Mouse (Mus musculus): ENCODE data around the gene Dnase2b.

The Dnase2b gene

DNA sequence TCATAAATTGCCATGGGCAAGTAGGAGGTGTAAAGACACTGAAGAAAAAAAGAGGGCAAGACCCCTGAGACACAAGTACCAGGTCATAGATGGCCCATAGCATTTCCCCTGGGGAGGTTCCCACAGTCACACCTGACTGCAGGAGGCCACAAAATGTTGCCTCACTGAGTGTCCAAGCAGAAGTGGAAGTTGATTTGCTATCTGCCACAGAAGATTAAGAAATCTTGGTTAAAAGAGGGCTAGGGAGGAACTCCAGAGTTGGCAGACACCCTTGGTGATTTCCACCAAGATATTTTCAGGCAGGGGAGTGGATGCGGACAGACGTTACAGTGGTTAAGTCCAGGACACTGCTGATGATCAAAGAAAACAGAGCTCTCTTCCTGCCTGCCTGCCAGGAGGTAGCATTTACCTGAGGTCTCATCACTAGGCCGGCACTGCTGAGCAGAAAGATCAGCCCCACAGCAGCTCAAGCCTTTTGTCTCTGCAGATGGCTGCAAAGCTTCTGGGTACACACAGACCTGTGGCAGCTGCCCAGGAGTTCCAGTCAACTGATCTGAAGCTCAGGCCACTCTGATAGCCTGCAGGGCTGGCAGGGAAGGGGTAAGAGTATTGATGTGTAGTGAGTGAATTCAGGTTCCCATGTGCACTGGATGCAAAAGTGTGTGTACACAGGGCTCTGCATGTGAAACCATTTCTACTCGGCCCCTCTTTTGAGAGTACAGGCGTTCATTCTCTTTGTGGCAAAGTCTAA lies 1.3 kb upstream of the Dnase2b start:
- DNase-seq (ENCODE audit: extremely low spot score) = no peak

GRCm38 (mm10) chr3:146611821-146612220 lies 3.6 kb downstream of the Dnase2b start:
- no peak for DNase-seq (ENCODE audit: extremely low spot score)

- no peak for DNase-seq (ENCODE audit: extremely low spot score)
These were observed 4.1 kb downstream of the Dnase2b start for GRCm38 (mm10) chr3:146611261-146611660.

- no peak for DNase-seq (ENCODE audit: extremely low spot score)
These were observed 5.1 kb downstream of the Dnase2b start for GRCm38 (mm10) chr3:146610322-146610721.

DNA sequence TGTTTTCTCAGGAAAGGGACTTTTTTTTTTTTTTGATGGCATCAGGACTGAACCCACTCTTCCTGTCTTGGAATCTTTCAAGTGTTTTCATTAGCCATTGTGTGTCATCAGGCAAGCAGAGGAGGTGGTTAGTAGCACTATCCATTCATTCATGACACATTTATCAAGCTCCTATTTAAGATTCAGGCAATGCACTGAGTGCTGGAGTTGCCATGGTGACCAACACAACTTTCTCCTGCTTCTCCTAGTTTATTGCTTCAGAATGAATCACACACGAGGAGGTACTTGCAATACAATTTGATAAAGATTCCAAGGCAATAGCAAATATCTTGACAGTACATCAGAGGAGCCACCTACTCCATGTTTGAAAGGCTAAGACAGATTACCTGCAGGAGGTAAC lies 8.0 kb downstream of the Dnase2b start:
- DNase-seq (ENCODE audit: extremely low spot score) = no peak

DNA sequence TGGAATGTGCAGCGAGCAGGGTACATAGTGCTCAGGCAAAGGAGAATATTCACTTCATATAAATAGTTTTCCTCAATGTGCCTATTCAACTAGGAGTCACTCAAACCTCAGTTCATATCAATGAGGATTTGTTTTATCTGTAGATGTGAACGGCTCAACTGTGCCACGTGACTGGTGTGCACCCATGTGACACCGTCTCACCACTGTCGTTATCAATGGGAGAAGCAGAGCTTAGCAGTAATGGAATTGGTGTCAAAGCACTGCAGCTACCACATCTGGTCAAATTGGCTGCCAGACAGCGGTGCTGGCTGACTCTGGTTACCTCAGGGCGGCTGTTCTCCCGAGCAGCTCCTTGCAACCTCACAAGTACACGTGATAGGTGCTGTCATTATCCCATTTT lies 10.7 kb downstream of the Dnase2b start:
- no peak for DNase-seq (ENCODE audit: extremely low spot score)

DNA sequence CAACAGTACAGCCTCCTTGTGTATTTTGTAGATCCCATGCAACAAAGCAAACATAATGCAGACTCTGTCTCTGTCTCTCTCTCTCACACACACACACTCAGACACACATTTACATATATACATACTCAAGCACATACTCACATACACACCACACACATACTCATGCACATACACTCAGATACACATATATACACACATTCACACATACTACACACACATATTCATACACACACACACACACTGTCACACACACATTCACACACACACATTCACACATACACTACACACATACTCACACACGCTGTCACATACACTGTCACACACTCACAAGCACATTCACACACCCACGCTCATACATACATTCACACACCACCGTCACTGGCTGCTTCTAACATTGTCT lies 12.9 kb downstream of the Dnase2b start:
- no peak for DNase-seq (ENCODE audit: extremely low spot score)

DNA sequence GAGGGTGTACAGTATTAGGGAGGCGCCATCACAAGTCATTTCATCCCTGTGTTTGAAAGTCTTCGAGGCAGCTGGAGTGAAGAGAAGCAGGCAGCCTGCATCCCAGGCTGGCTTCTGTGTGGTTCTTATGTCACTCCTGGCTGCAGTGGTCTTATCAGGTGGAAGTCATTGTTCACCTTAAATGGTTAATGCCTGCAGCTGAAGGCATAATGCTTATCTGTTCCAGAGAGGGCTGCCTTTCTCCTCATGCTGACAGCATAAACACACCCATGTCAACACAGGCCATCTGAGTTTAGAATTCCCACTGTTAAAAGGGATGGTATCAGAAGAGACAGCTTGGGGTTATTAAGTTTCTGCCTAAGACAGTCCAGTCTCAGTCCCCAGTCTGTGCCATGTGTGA lies 14.2 kb downstream of the Dnase2b start:
- DNase-seq (ENCODE audit: extremely low spot score) = no peak

DNA sequence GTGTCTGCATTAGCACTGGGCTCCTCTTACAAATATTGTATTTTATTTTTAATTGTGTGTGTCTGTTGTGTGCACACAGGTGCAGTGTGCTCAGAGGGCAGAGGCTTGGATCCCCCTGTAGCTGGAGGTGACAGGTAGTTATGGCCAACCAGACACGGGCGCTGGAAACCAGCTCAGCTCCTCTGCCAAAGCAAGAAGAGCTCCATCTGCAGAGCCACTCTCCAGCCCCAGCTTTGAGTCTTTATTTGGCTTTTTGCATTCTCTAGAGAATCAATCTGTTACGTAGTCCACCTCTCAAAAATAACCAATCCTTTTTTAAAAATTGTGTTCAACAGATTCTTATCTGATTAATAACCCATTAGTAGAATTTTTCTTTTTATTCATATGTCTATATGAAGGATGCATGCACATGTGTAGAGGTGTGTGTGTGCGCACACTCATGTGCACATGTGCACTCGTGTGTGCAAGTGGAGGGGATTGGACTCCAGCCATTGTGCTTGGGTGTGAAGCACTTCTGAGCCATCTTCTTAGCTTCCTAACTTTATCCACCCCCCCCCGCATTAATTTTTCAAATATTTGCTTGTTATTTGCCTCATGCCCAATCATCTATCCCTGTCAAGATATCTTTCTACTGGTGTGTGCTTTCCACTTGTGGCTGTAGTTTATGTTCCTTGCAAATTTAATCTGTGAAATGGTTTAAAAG lies 16.0 kb downstream of the Dnase2b start:
- DNase-seq (ENCODE audit: extremely low spot score) = no peak

DNA sequence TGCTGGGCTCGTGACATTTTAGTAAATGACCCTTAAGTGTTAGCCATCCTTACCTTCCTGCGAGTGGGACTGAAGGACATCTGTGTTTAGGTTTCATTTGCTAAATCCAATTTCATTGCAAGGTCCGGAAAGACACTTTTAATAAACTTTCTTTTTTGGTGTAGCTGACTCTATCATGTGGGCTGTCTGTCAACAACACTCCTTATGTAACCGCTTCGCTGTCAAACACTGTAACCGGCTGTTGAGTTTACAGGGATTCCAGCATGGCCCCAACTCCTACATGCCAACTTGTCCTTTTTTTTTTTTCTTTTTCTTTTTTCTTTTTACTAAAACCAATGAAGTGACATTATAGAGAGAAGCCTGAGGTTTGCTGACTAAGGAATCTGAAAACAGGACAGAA lies 17.0 kb downstream of the Dnase2b start:
- DNase-seq (ENCODE audit: extremely low spot score) = no peak

DNA sequence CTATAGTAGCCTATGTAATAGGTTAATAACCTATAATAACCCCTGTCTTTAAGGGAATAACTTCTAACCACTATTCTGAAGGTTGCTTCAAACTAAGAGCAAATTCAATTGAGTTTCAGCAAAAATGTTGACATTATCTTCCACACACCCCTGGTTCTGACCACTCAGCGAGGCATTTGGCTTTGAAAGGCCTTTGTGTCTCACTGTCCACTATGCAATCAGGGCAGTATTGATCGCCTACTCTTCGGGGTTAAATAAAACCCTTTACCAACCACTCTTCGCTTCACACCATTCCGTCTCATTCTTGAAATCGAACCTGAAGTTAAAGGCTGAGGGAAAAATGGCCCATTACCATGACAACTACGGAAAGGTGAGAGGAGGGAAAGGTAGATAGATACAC lies 18.5 kb downstream of the Dnase2b start:
- DNase-seq (ENCODE audit: extremely low spot score) = no peak

DNA sequence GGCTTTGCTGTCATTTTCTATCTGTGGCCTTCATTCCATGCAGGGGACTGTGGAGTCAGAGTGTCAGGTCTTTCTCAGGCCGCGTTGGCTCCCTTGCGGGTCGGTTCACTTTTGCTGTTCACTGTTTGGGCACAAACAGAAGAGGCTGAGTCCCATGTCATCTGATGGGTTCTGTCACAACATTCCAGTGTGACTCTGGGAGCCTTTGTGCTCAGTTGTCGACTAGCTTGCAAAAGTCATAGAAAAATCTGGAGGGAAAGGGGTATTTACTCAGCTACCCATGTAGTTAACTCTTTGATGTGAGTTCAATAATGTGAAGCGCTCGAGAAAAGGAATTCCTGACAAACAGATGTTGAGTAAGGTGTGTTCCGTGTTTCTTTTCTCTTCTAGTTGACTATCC lies 19.0 kb downstream of the Dnase2b start:
- DNase-seq (ENCODE audit: extremely low spot score) = no peak

DNA sequence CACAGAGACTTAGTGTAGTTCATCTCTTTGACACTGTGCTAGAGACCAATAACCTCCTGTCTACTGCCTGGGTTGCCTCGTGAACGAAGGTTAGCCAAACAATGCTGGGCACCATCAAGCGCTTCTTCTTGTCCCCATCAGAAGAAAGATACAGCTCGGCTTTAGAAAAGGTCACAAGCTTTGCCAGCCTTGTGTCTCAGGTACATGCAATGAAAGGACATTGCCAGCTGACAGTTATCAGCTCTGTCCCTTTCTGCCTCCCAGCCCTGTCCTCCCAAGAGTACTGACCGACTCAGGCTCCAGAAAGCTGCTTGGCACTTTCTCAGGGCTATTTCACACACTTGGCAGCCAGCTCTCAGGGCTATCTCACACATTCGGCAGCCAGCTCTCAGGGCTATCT lies 20.0 kb downstream of the Dnase2b start:
- DNase-seq (ENCODE audit: extremely low spot score) = no peak

- no peak for DNase-seq (ENCODE audit: extremely low spot score)
These were observed 23.8 kb downstream of the Dnase2b start for GRCm38 (mm10) chr3:146591601-146592000.

GRCm38 (mm10) chr3:146591159-146591558 lies 24.2 kb downstream of the Dnase2b start:
- DNase-seq (ENCODE audit: extremely low spot score) = no peak

- DNase-seq (ENCODE audit: extremely low spot score) = no peak
These were observed 25.9 kb downstream of the Dnase2b start for GRCm38 (mm10) chr3:146589523-146589922.

DNA sequence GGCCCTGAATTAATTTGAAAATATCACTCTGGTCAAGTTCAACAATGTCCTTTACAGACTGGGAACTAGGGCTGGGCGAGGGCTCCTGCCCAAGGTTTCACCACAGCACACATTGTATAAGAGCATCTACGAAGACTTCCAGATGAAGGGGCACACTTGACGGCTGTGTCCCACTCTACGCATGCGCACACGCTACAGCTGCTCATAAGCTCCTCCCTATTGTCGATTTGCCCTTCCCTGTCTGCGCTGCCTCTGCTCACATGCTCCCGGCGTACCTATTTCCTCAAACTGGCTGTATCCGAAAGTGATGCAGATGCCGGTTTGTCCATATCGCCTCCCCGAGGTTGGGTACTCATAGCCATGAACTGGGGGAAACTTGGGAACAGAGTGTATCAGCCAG lies 28.8 kb downstream of the Dnase2b start:
- no peak for DNase-seq (ENCODE audit: extremely low spot score)

GRCm38 (mm10) chr3:146583908-146584307 lies 31.5 kb downstream of the Dnase2b start:
- no peak for DNase-seq (ENCODE audit: extremely low spot score)

DNA sequence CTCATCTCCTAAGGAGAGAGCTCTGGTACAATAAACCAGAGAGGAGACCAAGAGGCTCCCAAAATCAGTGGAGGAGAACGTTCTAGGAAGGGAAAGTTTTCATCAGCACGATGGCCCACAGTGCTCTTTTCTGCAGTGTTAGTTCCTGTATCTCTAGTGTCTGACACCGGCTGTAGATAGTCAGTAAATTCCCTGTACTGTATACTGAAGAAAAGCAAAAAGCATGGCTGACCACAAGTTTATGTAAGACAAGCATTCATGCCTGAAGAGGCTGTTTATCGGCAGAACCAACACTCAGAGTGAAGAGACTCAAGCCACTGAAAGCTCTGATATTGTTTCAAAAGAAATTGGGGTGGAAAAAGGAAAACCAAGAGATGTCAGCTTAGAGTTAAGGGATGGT lies 31.9 kb downstream of the Dnase2b start:
- DNase-seq (ENCODE audit: extremely low spot score) = no peak

DNA sequence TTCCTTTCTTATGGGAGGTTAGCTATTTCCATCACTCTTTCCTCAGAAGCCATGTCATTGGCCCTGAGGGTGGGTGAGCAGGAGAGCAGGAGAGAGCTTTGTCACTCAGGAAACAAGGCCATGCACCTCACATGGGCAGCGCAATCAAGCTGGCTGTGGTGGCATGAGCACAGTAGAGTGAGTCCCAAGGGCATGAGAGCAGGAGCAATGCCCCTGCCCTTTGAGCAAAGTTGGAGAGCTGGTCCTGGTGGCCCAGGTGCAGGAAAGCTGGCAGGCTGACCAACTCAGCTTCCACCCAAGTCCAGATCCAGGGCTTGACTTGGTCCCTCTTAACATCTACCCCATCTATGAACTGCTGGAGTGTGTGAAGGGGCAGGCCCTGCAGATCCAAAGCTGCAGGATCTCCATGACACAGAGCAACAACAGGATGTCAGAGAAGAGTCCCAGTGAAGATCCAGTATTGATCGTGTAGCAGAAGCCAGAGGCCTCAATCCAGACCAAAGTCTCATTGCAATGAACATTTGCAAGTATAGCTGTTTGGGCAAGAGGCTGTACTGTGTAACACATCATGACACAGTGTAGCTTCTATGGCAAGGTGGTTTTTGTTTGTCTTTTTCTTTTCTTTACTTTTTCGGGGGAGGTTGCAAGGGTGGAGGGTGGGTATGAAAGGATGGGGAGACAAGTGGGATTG lies 35.2 kb downstream of the Dnase2b start:
- no peak for DNase-seq (ENCODE audit: extremely low spot score)

DNA sequence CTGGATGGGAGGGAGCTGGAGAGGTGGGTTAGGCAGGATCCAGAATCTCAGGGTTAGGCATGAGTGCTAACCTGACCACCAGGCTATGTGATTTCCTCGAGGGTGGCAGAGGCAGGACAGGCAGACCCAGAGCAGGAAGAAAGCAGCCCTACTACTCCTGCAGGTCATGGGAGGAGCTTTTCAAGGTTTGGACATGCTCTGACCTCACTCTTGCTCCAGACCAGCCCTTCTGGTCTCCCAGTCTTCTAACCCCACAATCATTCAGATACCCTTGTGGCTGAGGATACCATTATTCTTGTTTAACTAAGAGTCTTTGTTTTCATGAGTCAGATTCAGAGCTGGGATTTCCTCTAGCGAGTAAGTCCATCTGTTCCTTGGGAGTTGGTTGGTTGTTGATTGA lies 37.8 kb downstream of the Dnase2b start:
- no peak for DNase-seq (ENCODE audit: extremely low spot score)

- no peak for DNase-seq (ENCODE audit: extremely low spot score)
These were observed 44.1 kb downstream of the Dnase2b start for GRCm38 (mm10) chr3:146571341-146571740.

- no peak for DNase-seq (ENCODE audit: extremely low spot score)
These were observed 44.5 kb downstream of the Dnase2b start for GRCm38 (mm10) chr3:146570939-146571338.
